Mouse (Mus musculus): Measurements from ENCODE around the gene Hdc. TPM values are rescaled to one million over a fixed set of nuclear protein-coding genes. Genes with fewer than 3 reads are reported as not detected.

The Hdc gene
- total RNA-seq, 1 experiment from 2014 or later: 16.9 TPM

DNA sequence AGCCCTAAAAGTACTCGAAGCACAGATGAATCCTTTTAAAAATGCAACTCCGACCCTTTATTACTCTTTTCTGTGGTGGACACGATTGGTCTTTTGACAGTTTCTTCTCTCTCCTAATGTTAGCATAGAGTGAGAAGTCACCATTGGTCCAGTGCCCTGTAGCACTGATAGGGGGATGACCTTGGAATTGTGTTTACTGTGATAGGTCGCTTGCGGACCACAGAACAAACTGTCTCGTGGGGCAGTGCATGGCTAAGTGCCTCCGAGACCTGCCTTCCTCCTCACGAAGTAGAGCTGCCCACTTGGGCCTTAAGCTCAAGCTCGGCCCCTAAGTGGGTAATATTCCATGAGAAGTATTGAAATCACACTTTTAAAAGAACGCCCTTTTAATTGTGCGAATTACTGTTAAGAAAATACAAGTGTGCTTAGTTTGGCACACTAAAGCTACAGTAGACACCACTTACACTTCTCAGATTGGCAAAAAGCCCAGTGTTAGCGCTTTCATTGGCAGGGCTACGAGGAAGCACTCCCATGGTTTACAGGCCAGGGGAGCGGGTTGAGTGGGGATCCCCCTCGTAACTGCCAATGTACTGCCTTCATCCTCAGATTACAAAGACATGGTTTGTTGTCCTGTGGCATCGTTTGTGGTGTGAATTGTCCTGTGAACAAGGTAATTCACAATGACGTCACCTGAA lies 55.5 kb downstream of the Hdc start:
- 0 out of 2 replicates have a peak, but pooled peaks have one; percentile 42 for ATAC-seq (replicated peaks; ENCODE audit: low read depth, poor library complexity, severe bottlenecking)

DNA sequence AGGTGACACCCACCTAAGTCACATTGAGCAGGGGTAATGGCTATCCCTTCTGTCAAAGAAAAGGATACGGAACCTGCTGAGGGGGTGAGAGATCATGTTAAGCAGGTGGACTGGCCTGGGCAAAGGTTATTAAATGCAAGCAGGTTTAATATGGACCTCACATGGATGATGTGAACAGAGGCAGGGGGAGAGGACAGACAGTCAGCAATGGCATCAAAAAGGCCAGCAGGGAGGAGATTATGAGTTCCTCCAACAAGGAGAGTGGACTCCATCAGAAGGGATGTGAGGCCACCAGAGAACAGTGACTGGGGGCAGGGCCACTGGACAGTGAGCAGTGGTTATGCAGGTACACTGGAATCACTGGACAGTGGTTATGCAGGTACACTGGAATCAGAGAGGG lies 59.0 kb downstream of the Hdc start:
- ATAC-seq (replicated peaks; ENCODE audit: low read depth, poor library complexity, severe bottlenecking): no peak

DNA sequence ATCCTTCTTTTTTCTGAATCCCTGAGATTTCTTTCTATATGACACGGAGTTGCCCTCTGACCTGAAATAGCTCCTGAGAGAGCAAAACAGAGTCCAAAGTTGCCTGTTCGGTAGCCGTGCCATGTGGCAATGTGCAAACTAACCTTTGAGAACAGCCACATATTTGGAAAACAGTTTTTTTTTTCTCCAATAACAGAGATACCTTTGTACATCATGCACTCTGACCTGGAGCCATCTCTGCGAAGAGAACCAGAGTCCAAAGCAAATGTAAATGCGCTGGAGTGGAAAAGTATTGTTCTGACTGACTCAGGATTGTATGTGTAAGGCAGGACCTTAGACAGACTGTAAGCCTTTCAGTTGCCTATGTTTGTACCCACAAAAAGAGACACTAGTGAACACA lies 63.6 kb downstream of the Hdc start:
- ATAC-seq (replicated peaks; ENCODE audit: low read depth, poor library complexity, severe bottlenecking): no peak

DNA sequence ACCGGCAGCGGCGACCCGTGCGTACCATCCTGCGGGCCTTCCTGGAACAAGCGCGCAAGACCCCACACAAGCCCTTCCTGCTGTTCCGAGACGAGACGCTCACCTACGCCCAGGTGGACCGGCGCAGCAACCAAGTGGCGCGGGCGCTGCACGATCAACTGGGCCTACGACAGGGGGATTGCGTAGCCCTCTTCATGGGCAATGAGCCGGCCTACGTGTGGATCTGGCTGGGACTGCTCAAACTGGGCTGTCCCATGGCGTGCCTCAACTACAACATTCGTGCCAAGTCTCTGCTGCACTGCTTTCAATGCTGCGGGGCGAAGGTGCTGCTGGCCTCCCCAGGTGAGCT lies 65.8 kb downstream of the Hdc start:
- no peak for ATAC-seq (replicated peaks; ENCODE audit: low read depth, poor library complexity, severe bottlenecking)

DNA sequence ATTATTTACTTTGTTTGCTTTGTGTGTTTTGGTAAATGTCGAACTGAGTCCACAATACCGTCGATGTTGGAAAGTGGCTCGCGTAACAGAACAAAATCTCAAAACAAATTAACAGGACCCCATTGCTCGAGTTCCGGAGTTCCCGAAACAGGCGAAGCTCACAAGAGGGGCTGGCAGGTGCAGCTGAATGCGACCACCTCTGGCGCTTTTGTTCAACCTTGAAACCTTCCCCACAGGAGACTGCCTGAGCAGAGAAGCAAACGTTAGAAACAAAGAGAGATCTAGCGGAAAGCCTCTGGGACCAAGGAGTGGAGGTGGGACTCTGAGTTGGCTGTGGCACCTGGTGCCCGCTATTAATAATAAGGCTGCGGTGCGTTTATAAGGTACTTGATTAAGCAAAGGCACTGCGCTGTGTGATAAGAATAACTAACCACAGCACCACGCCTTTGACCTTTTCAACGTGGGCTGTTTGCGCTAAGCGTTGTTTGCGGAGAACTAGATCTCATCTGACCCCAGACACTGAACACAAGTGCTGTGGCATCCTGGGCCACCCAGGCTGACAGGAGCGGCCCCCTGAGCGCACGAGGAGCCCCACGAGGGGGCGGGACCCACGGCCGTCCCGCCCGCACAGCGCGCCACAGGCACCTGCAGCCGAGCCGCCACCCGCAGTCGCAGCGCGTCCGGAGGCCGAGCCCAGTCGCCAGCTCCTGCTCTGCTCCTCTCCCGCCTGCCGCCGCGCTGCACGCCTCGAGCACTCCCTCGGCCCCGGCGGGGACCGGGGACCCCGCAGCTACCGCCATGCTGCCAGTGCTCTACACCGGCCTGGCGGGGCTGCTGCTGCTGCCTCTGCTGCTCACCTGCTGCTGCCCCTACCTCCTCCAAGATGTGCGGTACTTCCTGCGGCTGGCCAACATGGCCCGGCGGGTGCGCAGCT lies 66.5 kb downstream of the Hdc start, which contains the start of gene Slc27a2:
TSS of gene Slc27a2 (plus strand) at position 51 of the 934 bp plus-strand sequence.
- peak; percentile 51 for ATAC-seq (replicated peaks; ENCODE audit: low read depth, poor library complexity, severe bottlenecking)

DNA sequence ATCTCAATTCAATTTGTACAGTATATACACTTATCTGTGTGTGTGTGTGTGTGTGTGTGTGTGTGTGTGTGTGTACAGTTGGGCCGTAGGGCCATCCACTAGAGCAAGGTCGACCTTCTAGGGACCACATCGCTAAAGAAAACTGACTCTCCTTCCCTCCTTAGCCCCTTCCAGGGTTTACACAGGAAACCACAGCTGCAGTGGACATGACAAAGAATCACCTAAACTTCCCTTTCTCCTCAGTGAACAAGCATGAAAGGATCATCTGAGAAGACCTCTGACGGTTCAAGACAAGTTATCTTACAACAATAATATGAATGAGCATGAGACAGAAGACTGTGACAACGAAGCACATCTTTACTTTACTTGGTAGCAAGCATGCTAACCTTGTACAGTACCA lies 67.2 kb downstream of the Hdc start:
- peak; percentile 27 for ATAC-seq (replicated peaks; ENCODE audit: low read depth, poor library complexity, severe bottlenecking)

DNA sequence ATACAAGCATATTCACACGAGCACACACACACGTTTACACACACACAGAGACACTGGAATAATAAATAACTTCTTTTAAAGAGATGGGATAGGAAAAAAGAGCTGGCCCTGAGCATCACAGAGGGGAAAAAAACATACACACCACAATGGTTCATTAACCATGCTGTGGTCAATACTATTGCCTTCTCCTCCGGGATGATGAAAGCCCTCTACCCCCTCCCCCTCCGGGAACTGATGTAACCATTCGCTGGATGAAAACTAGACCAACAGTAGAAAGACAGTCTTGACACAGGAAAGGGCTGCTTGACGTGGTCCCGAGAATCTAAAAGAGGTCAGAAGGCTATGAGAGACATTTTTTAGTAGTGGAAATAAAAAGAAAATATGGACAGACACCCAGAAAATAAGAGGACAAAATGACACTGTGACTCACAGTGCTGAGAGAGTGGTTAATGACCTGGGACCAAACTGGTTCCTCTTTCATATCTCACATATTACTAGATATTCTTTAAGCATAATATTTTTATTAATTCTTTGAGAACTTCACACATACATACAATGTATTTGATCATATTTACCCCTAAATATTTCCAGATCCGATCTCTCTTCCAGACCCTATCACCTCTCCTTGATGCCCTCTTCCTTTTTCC lies 67.7 kb downstream of the Hdc start:
- ATAC-seq (replicated peaks; ENCODE audit: low read depth, poor library complexity, severe bottlenecking): peak; percentile 57; the same call in 1 of the 2 replicates

DNA sequence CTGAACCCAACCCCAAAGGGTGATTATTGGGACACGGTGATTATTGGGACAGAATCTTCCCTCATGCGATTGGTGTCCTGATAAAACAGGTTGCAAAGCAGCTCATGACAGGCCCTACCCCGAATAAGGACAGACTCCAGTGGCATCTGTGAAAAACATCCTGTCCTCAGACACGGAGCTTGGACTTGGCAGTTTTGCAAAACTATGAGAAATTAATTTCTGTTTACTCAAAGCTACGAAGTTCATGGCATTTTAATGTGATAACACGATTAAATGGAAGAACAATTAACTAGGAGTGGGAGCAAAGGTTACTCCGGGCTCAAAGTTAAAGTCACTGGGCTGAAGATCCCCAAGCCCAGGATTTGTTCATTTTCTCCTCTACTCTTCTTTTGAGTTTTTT lies 69.4 kb downstream of the Hdc start:
- ATAC-seq (replicated peaks; ENCODE audit: low read depth, poor library complexity, severe bottlenecking): no peak

DNA sequence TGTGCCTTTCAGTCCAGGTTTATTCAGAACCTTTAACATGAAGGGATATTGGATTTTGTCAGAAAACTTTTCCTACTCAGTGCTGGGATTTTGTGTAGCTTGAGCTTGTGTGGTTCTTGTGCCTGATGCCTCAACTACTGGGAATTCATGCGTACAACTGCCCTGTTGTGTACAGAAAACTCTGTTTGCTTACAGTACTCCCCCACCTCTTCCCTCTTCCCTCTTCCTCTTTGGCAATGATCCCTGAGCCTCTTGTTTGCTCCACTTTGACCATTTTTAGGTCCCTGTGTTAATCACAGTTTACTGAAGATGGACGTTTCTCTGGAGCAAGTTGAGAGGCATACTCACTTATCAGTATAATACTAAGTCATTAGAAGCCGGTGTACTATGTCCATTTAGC lies 72.7 kb downstream of the Hdc start:
- no peak for ATAC-seq (replicated peaks; ENCODE audit: low read depth, poor library complexity, severe bottlenecking)

DNA sequence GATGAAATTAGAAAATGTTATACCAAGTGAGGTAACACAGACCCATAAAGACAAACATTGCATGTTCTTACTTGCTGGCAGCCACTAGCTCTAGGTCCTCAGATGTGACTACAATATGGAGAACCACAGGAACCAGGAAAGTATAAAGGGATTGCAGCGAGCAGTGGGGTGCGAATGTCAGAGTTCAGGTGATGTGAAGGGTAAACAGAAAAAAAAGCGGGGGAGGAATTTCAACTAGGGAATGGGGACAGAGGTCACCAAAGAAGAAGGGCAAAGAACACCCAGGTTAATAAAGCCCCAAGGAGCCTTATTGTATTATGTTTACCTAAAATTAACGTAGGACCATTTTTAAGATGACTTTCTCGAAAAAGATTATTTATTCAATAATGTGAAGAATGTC lies 73.8 kb downstream of the Hdc start:
- no peak for ATAC-seq (replicated peaks; ENCODE audit: low read depth, poor library complexity, severe bottlenecking)

Other genes with a start within 250 kb of the Hdc start
- 78.1 and 85.9 TPM in 2 replicates for gene Atp8b4, start 118.6 kb downstream of the Hdc start, total RNA-seq (2017)
- gene Slc27a2, start 66.9 kb downstream of the Hdc start, total RNA-seq (2017): 0.55 and 0.68 TPM in 2 replicates
- 50.3 and 54.1 TPM in 2 replicates for gene Gabpb1, start 57.0 kb upstream of the Hdc start, total RNA-seq (2017)
- 64.7 and 69.2 TPM in 2 replicates for gene Usp8, start 88.0 kb upstream of the Hdc start, total RNA-seq (2017)
- gene Usp50, start 164.2 kb upstream of the Hdc start, total RNA-seq (2017): 0.15 and 0.32 TPM in 2 replicates

Measured in common myeloid progenitor, adult 5-6 weeks (primary cell).